Mouse (Mus musculus): ENCODE measurements around the gene Mymx. TPM values are rescaled to one million over a fixed set of nuclear protein-coding genes. Genes with fewer than 3 reads are reported as not detected.
A peak's percentile ranks its signal among the peaks of the same experiment; 100 is the strongest.

Gene Mymx
- total and polyA plus RNA-seq, 3 experiments = not detected

- DNase-seq (ENCODE audit: extremely low read depth) = no peak
- Histone ChIP-seq H3K27me3 (replicated peaks) (no peaks in the 10 kb centered on the region), H3K4me3 (replicated peaks in 1 of 3; ENCODE audit: low read depth in 2 of 3, low read length in 2 of 3, poor library complexity in 1 of 3) (no peak overlapping the region), H3K36me3 (replicated peaks in 1 of 2; ENCODE audit: control insufficient read depth in 1 of 2, insufficient read depth in 1 of 2, low read length in 1 of 2) (peaks cover 63 to 77% of the 10 kb centered on the region in 2 experiments), H3K9ac (ENCODE audit: insufficient read depth, low read depth) (no peak overlapping the region), H3K27ac (ENCODE audit: insufficient read depth, low read depth) (peak overlapping the region; percentile 61), H3K4me2 (ENCODE audit: insufficient read depth, low read depth, poor library complexity, severe bottlenecking) (0 out of 2 replicates have a peak overlapping the region, but pooled peaks have one; percentile 2), H3K9me3 (replicated peaks; ENCODE audit: low read length) (no peaks in the 10 kb centered on the region), H3K4me1 (ENCODE audit: control insufficient read depth in 1 of 2, insufficient read depth in 2 of 2) (peaks cover 37 to 73% of the 10 kb centered on the region in 2 experiments), H3K79me2 (replicated peaks; ENCODE audit: control insufficient read depth, extremely low read depth, insufficient read depth, poor library complexity, severe bottlenecking) (peaks cover 54% of the 10 kb centered on the region)
- dilution Hi-C loops (cut with MboI; ENCODE audit: extremely low pct_ligation_motif_present, extremely low pct_unique_long_range_greater_than_20kb, low sequenced_read_pairs) (no loop called here), in situ Hi-C loops (cut with MboI; ENCODE audit: low pct_ligation_motif_present, low pct_unique_long_range_greater_than_20kb, low sequenced_read_pairs) (no loop called here)
- TF ChIP-seq ZNF384 (IDR thresholded peaks at IDR 0.05; ENCODE audit: low read depth, low read length) = no peak
- peak; percentile 26; the same call in 1 of the 2 replicates for TF ChIP-seq BHLHE40 (IDR thresholded peaks at IDR 0.05; ENCODE audit: low read depth, low read length)
- no peak for TF ChIP-seq MEF2A (IDR thresholded peaks at IDR 0.05; ENCODE audit: borderline replicate concordance, low read depth, low read length)
- TF ChIP-seq CHD2 (IDR thresholded peaks at IDR 0.05; ENCODE audit: low read length) = peak; percentile 80
- TF ChIP-seq RCOR1 (conservative IDR thresholded peaks at IDR 0.05; ENCODE audit: low read depth, low read length) = peak; percentile 80
- TF ChIP-seq TCF12 (IDR thresholded peaks at IDR 0.05; ENCODE audit: low read depth, low read length) = no peak; the same call in 1 of the 2 replicates
- no peak for TF ChIP-seq MAX (IDR thresholded peaks at IDR 0.05; ENCODE audit: low read length)
- no peak for TF ChIP-seq PAX5 (IDR thresholded peaks at IDR 0.05; ENCODE audit: low read length)
- peak; percentile 14; the same call in 1 of the 2 replicates for TF ChIP-seq SMC3 (IDR thresholded peaks at IDR 0.05; ENCODE audit: low read depth, low read length)
- peak; percentile 31 for TF ChIP-seq POLR2AphosphoS2 (IDR thresholded peaks at IDR 0.05; ENCODE audit: low read depth, low read length)
- TF ChIP-seq ZKSCAN1 (IDR thresholded peaks at IDR 0.05; ENCODE audit: borderline replicate concordance, low read depth, low read length) = no peak; the same call in 1 of the 2 replicates
- TF ChIP-seq EP300 (IDR thresholded peaks at IDR 0.05; ENCODE audit: low read length) = no peak
- no peak for TF ChIP-seq KAT2A (IDR thresholded peaks at IDR 0.05; ENCODE audit: insufficient replicate concordance, low read length)
- TF ChIP-seq TBP (conservative IDR thresholded peaks at IDR 0.05; ENCODE audit: low read depth, low read length) = no peak
- no peak for TF ChIP-seq RAD21 (IDR thresholded peaks at IDR 0.05; ENCODE audit: low read depth, low read length)
- TF ChIP-seq UBTF (IDR thresholded peaks at IDR 0.05; ENCODE audit: low read depth, low read length) = no peak
- no peak; the same call in 1 of the 2 replicates for TF ChIP-seq ETS1 (conservative IDR thresholded peaks at IDR 0.05; ENCODE audit: low read depth, low read length)
- no peak for TF ChIP-seq NELFE (IDR thresholded peaks at IDR 0.05; ENCODE audit: low read depth, low read length)
- TF ChIP-seq USF1 (IDR thresholded peaks at IDR 0.05; ENCODE audit: low read depth, low read length) = no peak
- no peak for TF ChIP-seq MAFK (IDR thresholded peaks at IDR 0.05; ENCODE audit: insufficient replicate concordance, low read length)
- no peak for TF ChIP-seq E2F4 (IDR thresholded peaks at IDR 0.05; ENCODE audit: insufficient replicate concordance, low read depth, low read length)
- no peak; the same call in 1 of the 2 replicates for TF ChIP-seq JUND (conservative IDR thresholded peaks at IDR 0.05; ENCODE audit: low read depth, low read length)
- no peak for TF ChIP-seq MYC (IDR thresholded peaks at IDR 0.05; ENCODE audit: low read depth, low read length)
- TF ChIP-seq ELF1 (IDR thresholded peaks at IDR 0.05; ENCODE audit: low read depth, low read length) = no peak
- TF ChIP-seq SIN3A (IDR thresholded peaks at IDR 0.05; ENCODE audit: low read length) = 0 out of 2 replicates have a peak, but pooled peaks have one; percentile 22
- TF ChIP-seq ZMIZ1 (IDR thresholded peaks at IDR 0.05; ENCODE audit: low read depth, low read length) = peak; percentile 85
- TF ChIP-seq CTCF (conservative IDR thresholded peaks at IDR 0.05 in 1 of 2, IDR thresholded peaks at IDR 0.05 in 1 of 2; ENCODE audit: low read depth in 2 of 2, low read length in 2 of 2) = no peak
- TF ChIP-seq NRF1 (IDR thresholded peaks at IDR 0.05; ENCODE audit: low read depth, low read length) = no peak
- peak; percentile 41; the same call in 1 of the 2 replicates for TF ChIP-seq POLR2A (IDR thresholded peaks at IDR 0.05; ENCODE audit: low read depth, low read length)
Observed at GRCm38 (mm10) chr17:45567162-45567601, 34.7 kb downstream of the Mymx start.

All from CH12.LX (cell line).